Mouse (Mus musculus): ENCODE results near the gene Txndc16. TPM values are rescaled to one million over a fixed set of nuclear protein-coding genes. Genes with fewer than 3 reads are reported as not detected.

Txndc16 gene
- total and polyA plus RNA-seq, 3 experiments = 0.08 to 0.24 TPM; not detected in 1

DNA sequence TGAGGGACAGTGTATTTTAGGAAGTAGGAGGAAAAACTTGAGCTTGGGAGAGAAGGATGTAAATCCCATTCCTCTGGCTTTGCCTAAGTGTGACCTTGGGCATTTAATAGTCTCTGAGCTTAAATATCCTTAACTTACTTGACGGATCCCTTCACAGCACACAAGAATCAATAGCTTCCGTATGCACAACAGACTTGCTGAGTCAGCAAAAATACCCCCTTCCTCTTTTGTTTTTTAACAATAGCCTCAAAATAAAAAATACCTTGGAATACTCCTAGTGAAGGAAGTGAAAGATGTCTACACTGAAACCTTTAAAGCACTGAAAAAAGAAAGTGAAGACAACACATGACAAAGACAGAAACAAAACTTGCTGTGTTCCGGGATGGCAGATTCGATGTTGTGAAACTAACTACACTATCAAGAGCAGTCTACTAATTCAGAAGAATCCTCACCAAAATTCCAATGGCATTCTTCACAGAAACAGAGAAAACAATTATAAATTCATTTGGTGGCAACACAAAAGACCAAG is 31.5 kb upstream of the Txndc16 start:
- no peak overlapping the region for H3K27ac ChIP-seq (ENCODE audit: control insufficient read depth, low read depth, low read length)
- no peaks in the 10 kb centered on the region for H3K36me3 ChIP-seq (ENCODE audit: control insufficient read depth in 1 of 2, insufficient read depth in 2 of 2, low read length in 2 of 2)
- peak; percentile 98 for TF ChIP-seq MAFK (IDR thresholded peaks at IDR 0.05; ENCODE audit: borderline replicate concordance, low read depth, low read length)
- TF ChIP-seq MEF2A (IDR thresholded peaks at IDR 0.05; ENCODE audit: extremely low read depth, insufficient replicate concordance, low read depth, low read length, poor library complexity, severe bottlenecking) = no peak
- peaks cover 0 to 3% of the 10 kb centered on the region in 2 experiments; a peak in 1 of 4 replicates for H3K27me3 ChIP-seq (ENCODE audit: control insufficient read depth in 1 of 2, insufficient read depth in 2 of 2, low read length in 2 of 2)
- H3K79me2 ChIP-seq (ENCODE audit: control insufficient read depth, insufficient read depth, low read length, poor library complexity) = no peaks in the 10 kb centered on the region
- no peak overlapping the region for H3K9ac ChIP-seq (ENCODE audit: control insufficient read depth, low read depth, low read length, poor library complexity, severe bottlenecking)
- H3K4me3 ChIP-seq (ENCODE audit: control insufficient read depth in 1 of 2, insufficient read depth in 1 of 2, low read depth in 2 of 2, low read length in 2 of 2) = no peak overlapping the region
- H3K9me3 ChIP-seq (replicated peaks; ENCODE audit: insufficient read depth, low read length) = no peaks in the 10 kb centered on the region
- no peak for DNase-seq (ENCODE audit: low read depth, low spot score)
- H3K4me1 ChIP-seq (ENCODE audit: control insufficient read depth in 1 of 2, insufficient read depth in 2 of 2, low read length in 2 of 2) = no peaks in the 10 kb centered on the region

DNA sequence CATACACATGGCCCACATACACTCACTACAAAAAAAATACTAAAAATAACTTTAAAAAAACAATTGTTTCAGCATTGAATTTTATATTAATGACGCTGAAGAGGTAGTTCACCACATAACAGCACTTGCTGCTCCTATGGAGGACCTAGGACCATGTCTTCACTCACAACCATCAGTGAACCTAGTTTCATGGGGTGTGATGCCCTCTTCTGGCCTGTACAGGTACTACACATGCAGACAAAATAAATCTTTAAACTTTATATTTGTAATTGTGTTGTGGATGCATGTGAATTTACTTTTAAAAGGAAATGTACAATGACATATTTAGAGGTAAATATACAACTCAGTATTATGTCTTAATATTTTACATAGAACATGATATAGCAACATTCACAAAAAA is 21.5 kb upstream of the Txndc16 start:
- Histone ChIP-seq H3K36me3 (ENCODE audit: control insufficient read depth in 1 of 2, insufficient read depth in 2 of 2, low read length in 2 of 2) (no peaks in the 10 kb centered on the region), H3K9me3 (replicated peaks; ENCODE audit: insufficient read depth, low read length) (no peaks in the 10 kb centered on the region), H3K4me3 (ENCODE audit: control insufficient read depth in 1 of 2, insufficient read depth in 1 of 2, low read depth in 2 of 2, low read length in 2 of 2) (no peak overlapping the region), H3K4me1 (ENCODE audit: control insufficient read depth in 1 of 2, insufficient read depth in 2 of 2, low read length in 2 of 2) (no peaks in the 10 kb centered on the region), H3K79me2 (ENCODE audit: control insufficient read depth, insufficient read depth, low read length, poor library complexity) (no peaks in the 10 kb centered on the region), H3K9ac (ENCODE audit: control insufficient read depth, low read depth, low read length, poor library complexity, severe bottlenecking) (no peak overlapping the region), H3K27ac (ENCODE audit: control insufficient read depth, low read depth, low read length) (no peak overlapping the region), H3K27me3 (ENCODE audit: control insufficient read depth in 1 of 2, insufficient read depth in 2 of 2, low read length in 2 of 2) (peaks cover 0 to 5% of the 10 kb centered on the region in 2 experiments; a peak in 2 of 4 replicates)
- no peak for TF ChIP-seq JUND (IDR thresholded peaks at IDR 0.05; ENCODE audit: low read depth, low read length)
- TF ChIP-seq RAD21 (IDR thresholded peaks at IDR 0.05; ENCODE audit: low read depth, low read length) = peak; percentile 35
- TF ChIP-seq SMC3 (IDR thresholded peaks at IDR 0.05; ENCODE audit: low read depth, low read length) = peak; percentile 27; the same call in 1 of the 2 replicates
- peak; percentile 37 to 78 (median 51) for TF ChIP-seq CTCF (IDR thresholded peaks at IDR 0.05 in 2 of 3, conservative IDR thresholded peaks at IDR 0.05 in 1 of 3; ENCODE audit: control insufficient read depth in 1 of 3, insufficient read depth in 1 of 3, low read depth in 2 of 3, low read length in 3 of 3, poor library complexity in 1 of 3, severe bottlenecking in 1 of 3)
- DNase-seq (ENCODE audit: low read depth, low spot score) = peak; percentile 44

- H3K79me2 ChIP-seq (ENCODE audit: control insufficient read depth, insufficient read depth, low read length, poor library complexity) = no peaks in the 10 kb centered on the region
- peaks cover 2 to 7% of the 10 kb centered on the region in 2 experiments; a peak in 3 of 4 replicates for H3K27me3 ChIP-seq (ENCODE audit: control insufficient read depth in 1 of 2, insufficient read depth in 2 of 2, low read length in 2 of 2)
- no peak overlapping the region for H3K4me3 ChIP-seq (ENCODE audit: control insufficient read depth in 1 of 2, insufficient read depth in 1 of 2, low read depth in 2 of 2, low read length in 2 of 2)
- no peaks in the 10 kb centered on the region for H3K4me1 ChIP-seq (ENCODE audit: control insufficient read depth in 1 of 2, insufficient read depth in 2 of 2, low read length in 2 of 2)
- H3K9me3 ChIP-seq (replicated peaks; ENCODE audit: insufficient read depth, low read length) = no peaks in the 10 kb centered on the region
- H3K36me3 ChIP-seq (ENCODE audit: control insufficient read depth in 1 of 2, insufficient read depth in 2 of 2, low read length in 2 of 2) = no peaks in the 10 kb centered on the region
- H3K9ac ChIP-seq (ENCODE audit: control insufficient read depth, low read depth, low read length, poor library complexity, severe bottlenecking) = no peak overlapping the region
- DNase-seq (ENCODE audit: low read depth, low spot score) = no peak
- H3K27ac ChIP-seq (ENCODE audit: control insufficient read depth, low read depth, low read length) = no peak overlapping the region
- no peak for TF ChIP-seq ZMIZ1 (IDR thresholded peaks at IDR 0.05; ENCODE audit: low read depth, low read length)
- TF ChIP-seq MAFK (IDR thresholded peaks at IDR 0.05; ENCODE audit: borderline replicate concordance, low read depth, low read length) = no peak
- no peak for TF ChIP-seq ZNF384 (IDR thresholded peaks at IDR 0.05; ENCODE audit: low read depth, low read length)
These were observed 18.9 kb upstream of the Txndc16 start for GRCm38 (mm10) chr14:45239042-45239441.
